Mouse (Mus musculus) ovary, postnatal 14 days (tissue): ENCODE results near the gene Zmat3.

Experiments
- DNase-seq: peaks from one replicate; pipeline ENCODE4 v3.0.0; 2022; ENCODE audit warnings: low spot score

The Zmat3 gene

GRCm38 (mm10) chr3:32371957-32372356 lies 6.1 kb upstream of the Zmat3 start:
- DNase-seq: no peak

GRCm38 (mm10) chr3:32367516-32367915 lies 1.7 kb upstream of the Zmat3 start:
- DNase-seq: no peak

GRCm38 (mm10) chr3:32366246-32366734 lies 476 bp upstream of the Zmat3 start:
- no peak for DNase-seq

GRCm38 (mm10) chr3:32364841-32365545 lies 821 bp downstream of the Zmat3 start:
- DNase-seq: no peak

GRCm38 (mm10) chr3:32364195-32364594 lies 1.6 kb downstream of the Zmat3 start:
- DNase-seq: no peak

GRCm38 (mm10) chr3:32361221-32361620 lies 4.6 kb downstream of the Zmat3 start:
- DNase-seq: no peak

GRCm38 (mm10) chr3:32347881-32348280 lies 17.9 kb downstream of the Zmat3 start:
- DNase-seq: no peak

GRCm38 (mm10) chr3:32345249-32345648 lies 20.6 kb downstream of the Zmat3 start:
- no peak for DNase-seq

GRCm38 (mm10) chr3:32344825-32345224 lies 21.0 kb downstream of the Zmat3 start:
- DNase-seq: no peak

GRCm38 (mm10) chr3:32343371-32343770 lies 22.4 kb downstream of the Zmat3 start:
- DNase-seq: no peak

- no peak for DNase-seq
Observed at GRCm38 (mm10) chr3:32341434-32341833, 24.4 kb downstream of the Zmat3 start.

- DNase-seq: no peak
Observed at GRCm38 (mm10) chr3:32338231-32338630, 27.6 kb downstream of the Zmat3 start.

GRCm38 (mm10) chr3:32337770-32338169 lies 28.0 kb downstream of the Zmat3 start:
- DNase-seq: no peak

- DNase-seq: no peak
Observed at GRCm38 (mm10) chr3:32334901-32335300, 30.9 kb downstream of the Zmat3 start.

- peak; percentile 67 for DNase-seq
Observed at GRCm38 (mm10) chr3:32333456-32334086, 32.2 kb downstream of the Zmat3 start.

- no peak for DNase-seq
Observed at GRCm38 (mm10) chr3:32317901-32318416, 47.9 kb downstream of the Zmat3 start.

GRCm38 (mm10) chr3:32317165-32317900 lies 48.5 kb downstream of the Zmat3 start:
- DNase-seq: peak; percentile 29

GRCm38 (mm10) chr3:32314746-32315145 lies 51.1 kb downstream of the Zmat3 start:
- DNase-seq: no peak

GRCm38 (mm10) chr3:32304171-32304570 lies 61.6 kb downstream of the Zmat3 start:
- no peak for DNase-seq

- no peak for DNase-seq
Observed at GRCm38 (mm10) chr3:32292001-32292400, 73.8 kb downstream of the Zmat3 start.
